Mouse (Mus musculus) bone marrow macrophage, adult 2 months (primary cell): ENCODE measurements around the gene Gm28635.

Source experiments
- CTCF ChIP-seq: IDR thresholded peaks from 2 replicates; pipeline ENCODE4 v1.5.1; 2012; ENCODE audit warnings: low read depth, mild to moderate bottlenecking, low read length, moderate library complexity
- POLR2A ChIP-seq: IDR thresholded peaks from 2 replicates; pipeline ENCODE4 v1.6.1; 2012; ENCODE audit warnings: mild to moderate bottlenecking, low read depth, low read length, borderline replicate concordance

DNA sequence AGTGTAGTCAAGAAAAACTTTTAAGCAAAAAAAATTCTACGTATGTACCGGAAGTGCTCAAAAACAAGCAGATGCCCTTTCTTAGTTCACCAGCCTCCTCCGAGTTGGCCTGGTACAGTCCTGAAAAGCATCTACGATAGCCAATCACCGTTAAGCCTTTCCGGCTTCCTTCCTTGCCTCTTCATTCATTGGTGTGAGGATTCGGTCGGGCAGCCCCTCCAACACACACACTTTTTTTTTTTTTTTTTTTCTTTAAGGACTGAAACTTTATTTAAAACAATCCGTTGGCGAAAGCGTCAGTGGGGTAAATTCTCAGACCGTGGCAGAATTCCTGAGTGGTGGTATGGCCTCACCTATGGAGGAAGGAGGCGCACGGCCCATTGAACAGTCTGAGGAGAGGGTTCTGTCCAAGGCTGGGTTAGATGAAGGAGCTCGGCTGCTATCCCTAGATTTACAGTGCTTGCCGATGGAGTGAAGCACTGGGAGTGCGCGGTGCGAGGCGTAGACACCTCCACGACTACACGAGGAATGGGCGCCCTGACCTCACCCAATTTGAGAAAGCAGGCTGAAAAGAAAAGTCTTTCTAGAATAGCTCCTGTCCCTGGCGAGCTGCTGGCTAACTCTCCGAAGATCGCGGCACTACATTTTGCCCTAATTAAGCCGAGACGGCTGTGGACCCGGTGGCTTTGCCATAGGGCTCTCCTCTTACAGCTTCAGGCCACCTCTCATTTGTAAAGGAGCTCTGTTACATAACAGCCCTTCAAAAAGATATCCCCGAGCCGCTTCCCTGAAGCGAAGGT, 37.9 kb upstream of the Gm28635 start:
- TF ChIP-seq CTCF, result no peak
- no peak for TF ChIP-seq POLR2A
